Mouse (Mus musculus) liver, postnatal 0 days (tissue): ENCODE measurements around the gene Ms4a15. TPM values are rescaled to one million over a fixed set of nuclear protein-coding genes. Genes with fewer than 3 reads are reported as not detected.

Experiments used
- ATAC-seq: fragments of 200-750 bp; cut with Nextera tagmentation; 2 replicates; pipeline ENCODE4 v1.8.0; 2017; ENCODE audit warnings: mild to moderate bottlenecking, moderate library complexity
- DNase-seq: peaks from one replicate; pipeline ENCODE4 v3.0.0-alpha.2; 2016
- H3K27ac ChIP-seq: fragments of 300-500 bp; sonication (generic); 2 replicates; pipeline ENCODE4 v1.5.1; 2014; ENCODE audit warnings: antibody characterized with exemption, moderate library complexity, mild to moderate bottlenecking, low read depth
- H3K27me3 ChIP-seq: fragments of 300-500 bp; sonication (generic); 2 replicates; pipeline ENCODE4 v1.6.1; 2014; ENCODE audit warnings: low read length, control low read depth, mixed read lengths; ENCODE audit not compliant: insufficient read depth
- H3K36me3 ChIP-seq: fragments of 300-500 bp; sonication (generic); replicated peaks from 2 replicates; pipeline ENCODE4 v1.6.1; 2014; ENCODE audit warnings: mild to moderate bottlenecking, control low read depth, low read length, moderate library complexity, mixed read lengths; ENCODE audit not compliant: insufficient read depth
- H3K4me1 ChIP-seq: fragments of 300-500 bp; sonication (generic); 2 replicates; pipeline ENCODE4 v1.6.1; 2014; ENCODE audit warnings: antibody characterized with exemption, mild to moderate bottlenecking, control low read depth; ENCODE audit not compliant: insufficient read depth
- H3K4me2 ChIP-seq: fragments of 300-500 bp; sonication (generic); 2 replicates; pipeline ENCODE4 v1.6.1; 2014; ENCODE audit warnings: low read depth, mild to moderate bottlenecking, low read length, moderate library complexity, mixed read lengths
- H3K4me3 ChIP-seq: fragments of 300-500 bp; sonication (generic); 2 replicates; pipeline ENCODE4 v1.5.1; 2014; ENCODE audit warnings: low read depth, low read length
- H3K9ac ChIP-seq: fragments of 300-500 bp; sonication (generic); replicated peaks from 2 replicates; pipeline ENCODE4 v1.6.1; 2014; ENCODE audit warnings: mild to moderate bottlenecking, moderate library complexity
- H3K9me3 ChIP-seq: fragments of 300-500 bp; sonication (generic); 2 replicates; pipeline ENCODE4 v1.6.1; 2016; ENCODE audit warnings: mild to moderate bottlenecking, control low read depth, low read length, mixed read lengths
- CTCF ChIP-seq: sonication (generic); IDR thresholded peaks from 2 replicates; pipeline ENCODE4 v1.5.1; 2016; ENCODE audit warnings: antibody characterized with exemption, low read depth
- EP300 ChIP-seq: IDR thresholded peaks from 2 replicates; pipeline ENCODE4 v1.6.1; 2016; ENCODE audit warnings: antibody characterized with exemption, low read depth, mild to moderate bottlenecking
- whole genome bisulfite sequencing: fragments of 180-500 bp; shearing (Covaris S2); extraction: QIAGEN DNeasy Blood & Tissue Kit; methylation state at CpG from one replicate; pipeline ENCODE4 v1.1.7; 2014; ENCODE audit not compliant: insufficient replicate concordance; 5-methylcytosine and 5-hydroxymethylcytosine counted together
- polyA plus RNA-seq: library from polyadenylated mRNA; unstranded; fragments of >200 nt; fragmentation: Nextera tagmentation; extraction: Ambion mirVana; gene quantifications from 2 replicates; pipeline ENCODE4 v1.2.1, GENCODE M21; 2015

Gene Ms4a15
- polyA plus RNA-seq, 1 experiment from 2014 or later = not detected

- Histone ChIP-seq H3K9ac (no peak overlapping the region), H3K4me3 (no peak overlapping the region)
- peak; percentile 75 for ATAC-seq
Observed at GRCm38 (mm10) chr19:10979184-10980168, 13.6 kb downstream of the Ms4a15 start.

GRCm38 (mm10) chr19:10976318-10976717 is 16.7 kb downstream of the Ms4a15 start:
- DNase-seq = peak; percentile 23
- 47% methylated on average over 4 of the region's 4 CpGs for WGBS
- no peak overlapping the region for H3K27ac ChIP-seq

More at GRCm38 (mm10) chr19:10979184-10980168, 13.6 kb downstream of the Ms4a15 start:
- Histone ChIP-seq H3K27ac (no peak overlapping the region), H3K4me2 (peak overlapping the region; percentile 26), H3K4me1 (peaks cover 10% of the 10 kb centered on the region), H3K9me3 (no peaks in the 10 kb centered on the region), H3K27me3 (no peaks in the 10 kb centered on the region), H3K36me3 (no peaks in the 10 kb centered on the region)
- DNase-seq = peak; percentile 89
- 8% methylated on average over 18 of the region's 18 CpGs for WGBS
- TF ChIP-seq EP300 (no peak), CTCF (peak; percentile 84)

GRCm38 (mm10) chr19:10975187-10975586 is 17.9 kb downstream of the Ms4a15 start:
- H3K36me3 ChIP-seq = no peaks in the 10 kb centered on the region
- ATAC-seq (no peak), DNase-seq (no peak)
- no peak overlapping the region for H3K27ac ChIP-seq
- peaks cover 7% of the 10 kb centered on the region for H3K4me1 ChIP-seq
- 57% methylated on average over 2 of the region's 2 CpGs for WGBS
- no peak overlapping the region for H3K4me3 ChIP-seq
- no peak overlapping the region for H3K9ac ChIP-seq
- TF ChIP-seq EP300 (no peak), CTCF (no peak)
- H3K4me2 ChIP-seq = no peak overlapping the region
- H3K9me3 ChIP-seq = no peaks in the 10 kb centered on the region; the same call in 1 of the 2 replicates
- H3K27me3 ChIP-seq = no peaks in the 10 kb centered on the region

More at GRCm38 (mm10) chr19:10976318-10976717, 16.7 kb downstream of the Ms4a15 start:
- H3K4me3 ChIP-seq = no peak overlapping the region
- peaks cover 10% of the 10 kb centered on the region for H3K4me1 ChIP-seq
- no peaks in the 10 kb centered on the region; the same call in 1 of the 2 replicates for H3K9me3 ChIP-seq
- H3K36me3 ChIP-seq = no peaks in the 10 kb centered on the region
- H3K27me3 ChIP-seq = no peaks in the 10 kb centered on the region
- H3K4me2 ChIP-seq = no peak overlapping the region
- H3K9ac ChIP-seq = no peak overlapping the region
- TF ChIP-seq EP300 (no peak), CTCF (peak; percentile 50)
- ATAC-seq = peak; percentile 28; the same call in 1 of the 2 replicates

- no peak within 1 kb of the TSS for H3K9ac ChIP-seq
- H3K9me3 ChIP-seq = no peaks in the 10 kb centered on the region; the same call in 1 of the 2 replicates
- H3K36me3 ChIP-seq = no peaks in the 10 kb centered on the region
- no peaks in the 10 kb centered on the region for H3K27me3 ChIP-seq
- ATAC-seq = 0 out of 2 replicates have a peak, but pooled peaks have one; percentile 20
- no peak for TF ChIP-seq CTCF
- peak; percentile 25; the same call in 1 of the 2 replicates for TF ChIP-seq EP300
- DNase-seq = no peak
- peaks cover under 1% of the 10 kb centered on the region for H3K4me1 ChIP-seq
- no peak within 1 kb of the TSS for H3K4me2 ChIP-seq
- H3K27ac ChIP-seq = peak within 1 kb of the TSS; percentile 29; the same call in 1 of the 2 replicates
- H3K4me3 ChIP-seq = no peak within 1 kb of the TSS
- WGBS = 38% methylated on average over 4 of the region's 4 CpGs
Observed at GRCm38 (mm10) chr19:10974238-10974865, 18.7 kb downstream of the Ms4a15 start, which contains the start of gene Ms4a10. TSS of gene Ms4a10 (minus strand) at chr19:10974670.

GRCm38 (mm10) chr19:10973187-10973586 is 19.9 kb downstream of the Ms4a15 start:
- Histone ChIP-seq H3K4me3 (no peak overlapping the region), H3K36me3 (no peaks in the 10 kb centered on the region), H3K4me1 (no peaks in the 10 kb centered on the region; the same call in 1 of the 2 replicates), H3K27me3 (no peaks in the 10 kb centered on the region), H3K9me3 (no peaks in the 10 kb centered on the region; the same call in 1 of the 2 replicates), H3K9ac (no peak overlapping the region), H3K27ac (no peak overlapping the region), H3K4me2 (no peak overlapping the region)
- TF ChIP-seq EP300 (no peak), CTCF (no peak)
- WGBS = 69% methylated on average over 2 of the region's 2 CpGs
- DNase-seq (no peak), ATAC-seq (no peak)

GRCm38 (mm10) chr19:10972660-10973059 is 20.4 kb downstream of the Ms4a15 start:
- TF ChIP-seq EP300 (no peak), CTCF (no peak)
- Histone ChIP-seq H3K4me1 (no peaks in the 10 kb centered on the region; the same call in 1 of the 2 replicates), H3K4me3 (no peak overlapping the region), H3K36me3 (no peaks in the 10 kb centered on the region), H3K4me2 (no peak overlapping the region), H3K9ac (no peak overlapping the region), H3K9me3 (no peaks in the 10 kb centered on the region; the same call in 1 of the 2 replicates), H3K27me3 (no peaks in the 10 kb centered on the region), H3K27ac (no peak overlapping the region)
- 72% methylated on average over 3 of the region's 3 CpGs for WGBS
- DNase-seq = no peak
- ATAC-seq = no peak
